Mouse (Mus musculus) left cerebral cortex, adult 6 months (tissue): ENCODE data around the gene Pkp1. TPM values are rescaled to one million over a fixed set of nuclear protein-coding genes. Genes with fewer than 3 reads are reported as not detected.

ENCODE experiments used
- long read RNA-seq, 2 experiments: library from polyadenylated mRNA; unstranded; transcript quantifications; one replicate each; pipeline ENCODE4 v2.0.0; 2019 to 2020
- polyA plus RNA-seq: library from polyadenylated mRNA; unstranded; fragments of <200 nt; fragmentation: Nextera tagmentation; gene quantifications from 2 replicates; pipeline ENCODE4 v1.2.3, GENCODE M21; 2021

The Pkp1 gene
- 0.03 and 0.07 TPM in 2 replicates for polyA plus RNA-seq
- long read RNA-seq, experiment 1: 0 reads
- long read RNA-seq, experiment 2: 0 reads

DNA sequence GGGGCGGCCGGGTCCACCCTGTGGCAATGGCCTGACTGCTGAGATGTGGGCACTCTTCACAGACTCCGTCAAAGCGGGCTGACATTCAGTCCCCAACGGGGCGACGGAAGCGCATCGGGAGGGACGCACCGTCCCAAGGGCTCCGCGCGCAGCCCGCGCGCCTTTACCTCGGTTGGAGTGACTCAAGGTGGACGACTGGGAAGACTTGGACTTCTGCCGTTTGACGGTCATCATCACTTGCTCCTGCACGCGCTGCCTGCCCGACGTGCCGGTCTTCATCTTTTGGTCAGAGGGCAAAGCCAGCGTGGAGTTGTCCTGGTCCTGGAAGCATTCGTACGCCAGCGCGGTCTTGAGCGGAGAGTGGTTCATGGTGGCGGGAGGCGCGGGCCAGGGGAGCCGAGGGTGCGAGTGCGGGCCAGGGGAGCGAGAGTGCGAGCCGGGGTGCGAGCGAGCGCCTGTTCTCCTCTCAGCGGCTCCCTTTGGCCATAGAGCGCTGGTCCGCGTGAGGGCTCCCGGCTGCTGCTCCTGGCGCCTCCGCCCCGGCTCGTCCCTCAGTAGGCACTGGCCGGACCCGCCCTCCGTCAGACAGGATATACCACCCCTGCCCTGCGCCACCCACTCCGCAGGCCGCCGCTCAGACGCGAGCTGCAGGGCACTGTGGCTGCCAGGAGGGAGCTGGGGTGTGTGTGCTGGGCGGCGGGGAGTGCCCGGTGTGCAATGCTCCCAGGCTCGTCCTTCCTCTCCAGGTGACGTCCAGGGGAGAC is at the start of gene Pkp1:
Gene Pkp1 (minus strand): TSS at position 564 of the 764 bp plus-strand sequence.

DNA sequence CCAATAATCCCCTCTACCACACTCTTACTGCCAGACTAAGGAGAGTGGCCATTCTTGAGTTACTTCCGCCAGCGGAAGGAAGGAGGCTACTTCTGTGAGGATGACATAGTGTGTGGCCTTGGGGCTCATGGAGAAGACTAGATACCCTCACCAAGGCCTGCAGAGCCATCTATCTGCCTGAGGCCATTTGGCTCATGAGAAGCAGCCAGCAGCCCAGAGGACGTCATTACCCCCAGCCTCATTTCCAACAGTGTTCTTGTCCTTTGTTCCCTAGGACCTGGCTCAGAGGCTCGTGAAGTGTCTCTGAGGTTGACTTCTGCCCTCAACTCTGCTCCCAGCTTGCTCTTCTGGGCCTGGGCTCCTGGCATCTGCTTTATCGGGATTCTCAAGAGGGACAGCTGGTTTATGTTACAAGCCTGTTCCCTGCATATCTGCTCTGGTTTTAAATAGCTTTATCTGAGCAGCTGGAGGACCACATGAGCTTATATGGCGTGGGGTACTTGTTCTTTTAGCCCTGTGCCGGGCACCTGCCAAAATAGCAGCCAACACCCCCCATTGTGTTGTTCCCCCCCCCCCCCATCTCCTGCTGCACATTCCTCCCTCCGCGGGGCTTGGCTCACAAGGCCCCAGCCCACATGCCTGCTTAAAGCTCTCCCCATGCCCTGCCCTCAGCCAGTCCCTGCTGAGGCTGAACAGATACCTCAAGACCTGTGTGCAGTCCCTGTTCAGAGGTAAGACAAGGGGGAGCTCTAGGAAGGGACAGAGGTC is 83.1 kb downstream of the Pkp1 start, which contains the start of gene Tnnt2:
Gene Tnnt2 (plus strand): TSS at position 639 of the 768 bp plus-strand sequence.

Other genes with a start within 250 kb of the Pkp1 start
- 108 and 208 TPM in 2 replicates for gene Csrp1, start 199.1 kb downstream of the Pkp1 start, polyA plus RNA-seq
- 35.4 and 49.0 TPM in 2 replicates for gene Phlda3, start 153.1 kb downstream of the Pkp1 start, polyA plus RNA-seq
- 11.0 and 11.3 TPM in 2 replicates for gene Tnni1, start 139.8 kb downstream of the Pkp1 start, polyA plus RNA-seq
- gene Lad1, start 100.6 kb downstream of the Pkp1 start, polyA plus RNA-seq: 0.39 and 1.4 TPM in 2 replicates
- gene Tnnt2, start 82.9 kb downstream of the Pkp1 start, polyA plus RNA-seq: 7.4 and 10.4 TPM in 2 replicates
- gene Igfn1, start 87.1 kb upstream of the Pkp1 start, polyA plus RNA-seq: 1.8 and 2.0 TPM in 2 replicates
- gene Tmem9, start 88.9 kb upstream of the Pkp1 start, polyA plus RNA-seq: 70.5 and 90.9 TPM in 2 replicates
- gene Ascl5, start 131.6 kb upstream of the Pkp1 start, polyA plus RNA-seq: 0.93 TPM in 1 of 2 replicates, not detected in the other
- 0.55 and 0.83 TPM in 2 replicates for gene Cacna1s, start 133.5 kb upstream of the Pkp1 start, polyA plus RNA-seq
- 4.4 and 5.7 TPM in 2 replicates for gene Kif21b, start 212.2 kb upstream of the Pkp1 start, polyA plus RNA-seq